Mouse (Mus musculus) MEL (cell line): Measurements from ENCODE around the gene Stum. TPM values are rescaled to one million over a fixed set of nuclear protein-coding genes. Genes with fewer than 3 reads are reported as not detected.

Experiments
- DNase-seq: peaks from one replicate; pipeline ENCODE4 v3.0.0; 2011; ENCODE audit warnings: low read depth, low spot score
- H3K27ac ChIP-seq: 2 replicates; pipeline ENCODE4 v1.5.1; 2012; ENCODE audit warnings: low read depth, mild to moderate bottlenecking, control low read depth, low read length, moderate library complexity; ENCODE audit not compliant: control insufficient read depth
- H3K27me3 ChIP-seq, 2 experiments: fragments of 150-350 bp in 1 of 2; sonication (generic) in 1 of 2; 2 replicates each; pipeline ENCODE4 v1.6.1; 2012; ENCODE audit warnings: low read length in 2 of 2, mild to moderate bottlenecking in 2 of 2, improper control_type of control experiment in 1 of 2, moderate library complexity in 1 of 2; ENCODE audit not compliant: insufficient read depth in 2 of 2, control insufficient read depth in 1 of 2
- H3K36me3 ChIP-seq, 2 experiments: 2 replicates each; pipeline ENCODE4 v1.6.1; 2012 to 2014; ENCODE audit warnings: low read length in 2 of 2, improper control_type of control experiment in 1 of 2, inconsistent platforms in 1 of 2, mild to moderate bottlenecking in 1 of 2; ENCODE audit not compliant: insufficient read depth in 2 of 2, control insufficient read depth in 1 of 2
- H3K4me1 ChIP-seq, 2 experiments: fragments of 150-350 bp in 1 of 2; sonication (generic) in 1 of 2; 2 replicates each; pipeline ENCODE4 v1.6.1; 2012; ENCODE audit warnings: low read length in 2 of 2, improper control_type of control experiment in 1 of 2, mild to moderate bottlenecking in 1 of 2; ENCODE audit not compliant: insufficient read depth in 2 of 2, control insufficient read depth in 1 of 2
- H3K4me3 ChIP-seq, 2 experiments: fragments of 150-350 bp in 1 of 2; sonication (generic) in 1 of 2; 2 replicates each; pipeline ENCODE4 v1.5.1; 2012; ENCODE audit warnings: low read depth in 2 of 2, low read length in 2 of 2, mild to moderate bottlenecking in 2 of 2, moderate library complexity in 2 of 2, control low read depth in 1 of 2, improper control_type of control experiment in 1 of 2; ENCODE audit not compliant: control insufficient read depth in 1 of 2, insufficient read depth in 1 of 2
- H3K79me2 ChIP-seq: 2 replicates; pipeline ENCODE4 v1.6.1; 2012; ENCODE audit warnings: mild to moderate bottlenecking, low read length, moderate library complexity; ENCODE audit not compliant: control insufficient read depth, poor library complexity, insufficient read depth
- H3K9ac ChIP-seq: 2 replicates; pipeline ENCODE4 v1.6.1; 2012; ENCODE audit warnings: low read depth, mild to moderate bottlenecking, control low read depth, low read length, moderate library complexity; ENCODE audit not compliant: control insufficient read depth, poor library complexity, severe bottlenecking
- H3K9me3 ChIP-seq: fragments of 150-350 bp; sonication (generic); replicated peaks from 2 replicates; pipeline ENCODE4 v1.6.1; 2012; ENCODE audit warnings: mild to moderate bottlenecking, low read length, improper control_type of control experiment, moderate library complexity; ENCODE audit not compliant: insufficient read depth
- BHLHE40 ChIP-seq: IDR thresholded peaks from 2 replicates; pipeline ENCODE4 v1.6.1; 2012; ENCODE audit warnings: low read depth, mild to moderate bottlenecking, inconsistent platforms, low read length, improper control_type of control experiment, borderline replicate concordance
- CHD1 ChIP-seq: IDR thresholded peaks from 2 replicates; pipeline ENCODE4 v1.6.1; 2012; ENCODE audit warnings: low read depth, mild to moderate bottlenecking, inconsistent platforms, low read length, improper control_type of control experiment
- CHD2 ChIP-seq: IDR thresholded peaks from 2 replicates; pipeline ENCODE4 v1.6.1; 2011; ENCODE audit warnings: low read length, improper control_type of control experiment
- CTCF ChIP-seq, 3 experiments: IDR thresholded peaks in 2 of 3; conservative IDR thresholded peaks in 1 of 3; 2 replicates each; pipeline ENCODE4 v1.5.1; 2011 to 2012; ENCODE audit warnings: low read length in 3 of 3, low read depth in 2 of 3, mild to moderate bottlenecking in 2 of 3, improper control_type of control experiment in 1 of 3, inconsistent platforms in 1 of 3, mixed read lengths in 1 of 3, moderate library complexity in 1 of 3; ENCODE audit not compliant: control insufficient read depth in 1 of 3, insufficient read depth in 1 of 3, poor library complexity in 1 of 3, severe bottlenecking in 1 of 3
- ELF1 ChIP-seq: IDR thresholded peaks from 2 replicates; pipeline ENCODE4 v1.6.1; 2014; ENCODE audit warnings: low read depth, mild to moderate bottlenecking, inconsistent platforms, low read length, improper control_type of control experiment, moderate library complexity
- EP300 ChIP-seq, 2 experiments: IDR thresholded peaks; 2 replicates each; pipeline ENCODE4 v1.6.1; 2011; ENCODE audit warnings: improper control_type of control experiment in 2 of 2, low read length in 2 of 2, low read depth in 1 of 2, mild to moderate bottlenecking in 1 of 2
- GABPA ChIP-seq: IDR thresholded peaks from 2 replicates; pipeline ENCODE4 v1.6.1; 2012; ENCODE audit warnings: low read depth, mild to moderate bottlenecking, inconsistent platforms, low read length, improper control_type of control experiment, moderate library complexity
- HCFC1 ChIP-seq: IDR thresholded peaks from 2 replicates; pipeline ENCODE4 v1.6.1; 2012; ENCODE audit warnings: low read depth, mild to moderate bottlenecking, inconsistent platforms, low read length, improper control_type of control experiment, moderate library complexity
- JUND ChIP-seq: IDR thresholded peaks from 2 replicates; pipeline ENCODE4 v1.6.1; 2011; ENCODE audit warnings: low read depth, mild to moderate bottlenecking, improper control_type of control experiment, low read length
- MAFK ChIP-seq: IDR thresholded peaks from 2 replicates; pipeline ENCODE4 v1.6.1; 2011; ENCODE audit warnings: low read depth, mild to moderate bottlenecking, low read length, improper control_type of control experiment, borderline replicate concordance
- MAX ChIP-seq: IDR thresholded peaks from 2 replicates; pipeline ENCODE4 v1.6.1; 2011; ENCODE audit warnings: low read length, improper control_type of control experiment
- MXI1 ChIP-seq: IDR thresholded peaks from 2 replicates; pipeline ENCODE4 v1.6.1; 2011; ENCODE audit warnings: mild to moderate bottlenecking, low read depth, low read length, improper control_type of control experiment
- MYC ChIP-seq: IDR thresholded peaks from 2 replicates; pipeline ENCODE4 v1.6.1; 2011; ENCODE audit warnings: low read depth, mild to moderate bottlenecking, low read length, improper control_type of control experiment, moderate library complexity
- POLR2AphosphoS2 ChIP-seq: IDR thresholded peaks from 2 replicates; pipeline ENCODE4 v1.6.1; 2011; ENCODE audit warnings: low read length, improper control_type of control experiment
- POLR2AphosphoS5 ChIP-seq: IDR thresholded peaks from 2 replicates; pipeline ENCODE4 v1.6.1; 2012; ENCODE audit warnings: low read depth, borderline replicate concordance, mild to moderate bottlenecking, inconsistent platforms, low read length, moderate library complexity, mixed read lengths
- RAD21 ChIP-seq: IDR thresholded peaks from 2 replicates; pipeline ENCODE4 v1.6.1; 2011; ENCODE audit warnings: mild to moderate bottlenecking, low read depth, low read length, improper control_type of control experiment
- RCOR1 ChIP-seq: IDR thresholded peaks from 2 replicates; pipeline ENCODE4 v1.6.1; 2012; ENCODE audit warnings: low read depth, mild to moderate bottlenecking, inconsistent platforms, low read length, improper control_type of control experiment
- SIN3A ChIP-seq: IDR thresholded peaks from 2 replicates; pipeline ENCODE4 v1.6.1; 2012; ENCODE audit warnings: low read length, improper control_type of control experiment, inconsistent platforms
- SMC3 ChIP-seq: IDR thresholded peaks from 2 replicates; pipeline ENCODE4 v1.6.1; 2011; ENCODE audit warnings: low read depth, low read length, improper control_type of control experiment
- TBP ChIP-seq: IDR thresholded peaks from 2 replicates; pipeline ENCODE4 v1.8.0; 2011; ENCODE audit warnings: low read depth, low read length, improper control_type of control experiment
- UBTF ChIP-seq: IDR thresholded peaks from 2 replicates; pipeline ENCODE4 v1.6.1; 2012; ENCODE audit warnings: low read depth, mild to moderate bottlenecking, inconsistent platforms, low read length, improper control_type of control experiment, moderate library complexity, borderline replicate concordance; ENCODE audit not compliant: insufficient read depth
- ZC3H11A ChIP-seq: IDR thresholded peaks from 2 replicates; pipeline ENCODE4 v1.6.1; 2012; ENCODE audit warnings: low read depth, mild to moderate bottlenecking, inconsistent platforms, low read length, improper control_type of control experiment
- ZMIZ1 ChIP-seq: IDR thresholded peaks from 2 replicates; pipeline ENCODE4 v1.6.1; 2012; ENCODE audit warnings: low read depth, mild to moderate bottlenecking, inconsistent platforms, low read length, improper control_type of control experiment, moderate library complexity
- ZNF384 ChIP-seq: IDR thresholded peaks from 2 replicates; pipeline ENCODE4 v1.6.1; 2012; ENCODE audit warnings: low read depth, mild to moderate bottlenecking, inconsistent platforms, low read length, improper control_type of control experiment
- polyA plus RNA-seq, 2 experiments: library from polyadenylated mRNA; stranded (reverse) in 1 of 2; unstranded in 1 of 2; fragments of >175 nt in 1 of 2; fragments of >200 nt in 1 of 2; gene quantifications; 2 replicates each; pipeline versions ENCODE4 v1.2.1 to v1.2.4; 2012; ENCODE audit warnings: low replicate concordance in 2 of 2, low read depth in 1 of 2; ENCODE audit not compliant: insufficient read length in 2 of 2, insufficient read depth in 1 of 2, missing spikeins in 1 of 2
- total RNA-seq: library from RNA; depleted of rRNA; stranded (reverse); fragments of 300-350 nt; gene quantifications from 2 replicates; pipeline ENCODE4 v1.2.3, GENCODE M21; 2012

The Stum gene
- total and polyA plus RNA-seq, 3 experiments = not detected

- H3K9ac ChIP-seq = no peak overlapping the region
- TF ChIP-seq GABPA (no peak), MAX (peak; percentile 15; the same call in 1 of the 2 replicates), BHLHE40 (peak; percentile 69), EP300 (IDR thresholded peaks at IDR 0.05; ENCODE audit: low read depth in 1 of 2, low read length in 2 of 2) (0 out of 4 replicates have a peak, but pooled peaks of 1 of the 2 experiments have one; percentile 22), RCOR1 (peak; percentile 66), TBP (no peak), SMC3 (no peak)
- TF ChIP-seq, all 39 proteins: peak for 4
- peak; percentile 34 for DNase-seq
- peaks cover 0 to 17% of the 10 kb centered on the region in 2 experiments; a peak in 2 of 4 replicates for H3K4me1 ChIP-seq
- H3K27me3 ChIP-seq = no peaks in the 10 kb centered on the region
- H3K4me3 ChIP-seq = no peak overlapping the region
- H3K79me2 ChIP-seq = no peaks in the 10 kb centered on the region
- no peaks in the 10 kb centered on the region for H3K9me3 ChIP-seq
- H3K36me3 ChIP-seq = peaks cover 0 to 5% of the 10 kb centered on the region in 2 experiments; a peak in 1 of 4 replicates
- no peak overlapping the region for H3K27ac ChIP-seq
Observed at GRCm38 (mm10) chr1:180429819-180430218, 53.5 kb downstream of the Stum start.

GRCm38 (mm10) chr1:180428871-180429270 lies 54.4 kb downstream of the Stum start:
- Histone ChIP-seq H3K36me3 (peaks cover 0 to 5% of the 10 kb centered on the region in 2 experiments; a peak in 1 of 4 replicates), H3K79me2 (no peaks in the 10 kb centered on the region), H3K4me1 (peaks cover 0 to 17% of the 10 kb centered on the region in 2 experiments; a peak in 2 of 4 replicates), H3K9me3 (no peaks in the 10 kb centered on the region), H3K9ac (no peak overlapping the region), H3K27ac (no peak overlapping the region), H3K4me3 (no peak overlapping the region), H3K27me3 (no peaks in the 10 kb centered on the region)
- peak; percentile 27 for DNase-seq
- TF ChIP-seq POLR2AphosphoS5 = no peak
- no peak for TF ChIP-seq SIN3A
- no peak for TF ChIP-seq ZMIZ1
- TF ChIP-seq EP300 (IDR thresholded peaks at IDR 0.05; ENCODE audit: low read depth in 1 of 2, low read length in 2 of 2) = no peak
- no peak for TF ChIP-seq HCFC1
- TF ChIP-seq JUND = no peak
- TF ChIP-seq UBTF = no peak

DNA sequence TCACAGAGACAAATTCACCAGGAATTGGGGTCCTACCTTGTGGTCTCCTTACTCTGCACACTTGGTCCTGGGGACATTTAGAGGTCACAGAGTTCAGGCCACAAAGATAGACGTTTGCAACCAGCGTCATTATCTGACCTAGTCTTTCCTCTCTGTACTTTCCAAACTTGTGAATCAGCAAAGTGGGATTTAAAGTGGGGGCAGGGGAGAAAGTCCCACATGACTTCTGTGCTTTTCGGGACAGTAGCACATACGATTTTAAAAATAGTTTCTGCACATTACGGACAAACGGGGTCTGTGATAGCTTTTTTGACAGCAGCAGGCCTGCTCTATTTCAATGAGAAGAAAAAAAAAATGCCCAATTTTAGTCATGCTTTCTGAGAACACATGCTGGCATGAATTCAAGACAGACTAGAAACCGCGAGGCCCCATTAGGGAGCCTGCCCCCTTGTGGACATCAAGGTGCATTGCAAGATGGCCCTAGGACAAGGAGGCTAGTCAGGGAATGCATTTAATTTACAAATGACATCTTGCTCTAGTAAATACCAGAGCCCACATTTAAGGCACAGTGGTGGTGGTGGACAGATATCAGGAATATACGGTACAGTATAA lies 55.1 kb downstream of the Stum start:
- no peak for TF ChIP-seq POLR2AphosphoS5
- TF ChIP-seq SMC3 = peak; percentile 96
- no peak for TF ChIP-seq MAFK
- peak in 1 of 2 experiments; percentile 35; a peak in 1 of 4 replicates for TF ChIP-seq EP300 (IDR thresholded peaks at IDR 0.05; ENCODE audit: low read depth in 1 of 2, low read length in 2 of 2)
- TF ChIP-seq BHLHE40 = 0 out of 2 replicates have a peak, but pooled peaks have one; percentile 31
- TF ChIP-seq CHD1 = no peak
- no peak for TF ChIP-seq CHD2
- TF ChIP-seq RAD21 = peak; percentile 71
- TF ChIP-seq MXI1 = peak; percentile 94
- TF ChIP-seq MYC = peak; percentile 95
- TF ChIP-seq POLR2AphosphoS2 = no peak
- peak; percentile 92 to 98 (median 94) for TF ChIP-seq CTCF (IDR thresholded peaks at IDR 0.05 in 2 of 3, conservative IDR thresholded peaks at IDR 0.05 in 1 of 3; ENCODE audit: control insufficient read depth in 1 of 3, insufficient read depth in 1 of 3, low read depth in 2 of 3, low read length in 3 of 3, poor library complexity in 1 of 3, severe bottlenecking in 1 of 3)
- no peak for TF ChIP-seq ELF1
- peak; percentile 75 for TF ChIP-seq SIN3A
- peak; percentile 90 for TF ChIP-seq ZNF384
- TF ChIP-seq MAX = peak; percentile 80
- TF ChIP-seq ZC3H11A = peak; percentile 82
- H3K4me3 ChIP-seq = peak overlapping the region; percentile 28 to 35
- H3K27me3 ChIP-seq = no peaks in the 10 kb centered on the region
- peak overlapping the region; percentile 49 for H3K9ac ChIP-seq
- peaks cover 0 to 9% of the 10 kb centered on the region in 2 experiments; a peak in 2 of 4 replicates for H3K36me3 ChIP-seq
- peaks cover 3 to 21% of the 10 kb centered on the region in 2 experiments for H3K4me1 ChIP-seq
- DNase-seq = peak; percentile 87
- peak overlapping the region; percentile 6; the same call in 1 of the 2 replicates for H3K27ac ChIP-seq
- H3K9me3 ChIP-seq = no peaks in the 10 kb centered on the region
- H3K79me2 ChIP-seq = no peaks in the 10 kb centered on the region
